Mouse (Mus musculus) erythroblast, embryonic 14.5 days (primary cell): ENCODE data around the gene Zfp358.

Source experiments
- GATA1 ChIP-seq: IDR thresholded peaks from 2 replicates; pipeline ENCODE4 v1.6.1; 2012; ENCODE audit warnings: low read length, inconsistent platforms, mixed read lengths
- TAL1 ChIP-seq: IDR thresholded peaks from 3 replicates; pipeline ENCODE4 v1.6.1; 2012; ENCODE audit warnings: low read length, inconsistent platforms, mixed read lengths

GRCm38 (mm10) chr8:3515771-3516417 is 23.0 kb downstream of the Zfp358 start:
- TF ChIP-seq GATA1: no peak
- no peak for TF ChIP-seq TAL1
